Comparison of ENCODE assay signal across 9 mouse cellular contexts in the genomic region with DNA sequence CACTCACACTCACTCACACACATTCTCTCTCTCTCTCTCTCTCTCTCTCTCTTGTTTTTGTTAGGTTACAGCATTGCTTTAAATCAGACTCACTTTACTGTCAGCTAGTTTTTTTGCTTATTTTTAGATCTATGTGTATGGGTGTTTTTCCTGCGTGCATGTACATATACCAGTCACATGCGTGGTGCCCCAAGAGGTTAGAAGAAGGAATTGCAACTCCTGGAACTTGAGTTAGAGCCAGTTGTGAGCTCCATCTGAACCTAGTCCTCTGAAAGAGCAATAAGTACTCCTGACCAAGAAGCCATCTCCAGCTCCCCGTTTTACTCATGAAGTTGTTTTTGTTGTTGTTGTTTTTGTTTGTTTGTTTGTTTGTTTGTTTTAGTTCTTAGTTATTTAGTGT. TPM values are rescaled to one million over a fixed set of nuclear protein-coding genes. Genes with fewer than 3 reads are reported as not detected.
DNase-seq lines count a peak whose midpoint lies in the region; ATAC-seq and TF ChIP-seq lines count a peak whose summit lies in the region.
"Had no signal": no experiment of that assay in that cellular context is flagged by ENCODE, and none has a peak within 500 bp of the region (broad histone marks: within the 10 kb centered on the region; RNA-seq: fewer than 3 reads in every experiment).

No protein-coding gene starts in this region.

- no peak for TF ChIP-seq CTCF in thymus, adult 2 months (IDR thresholded peaks at IDR 0.05; ENCODE audit: borderline replicate concordance, control insufficient read depth, extremely low read depth, insufficient read depth, low read length, poor library complexity)
- peak; percentile 69 for TF ChIP-seq CTCF in stomach, postnatal 0 days (IDR thresholded peaks at IDR 0.05; ENCODE audit: low read depth)

- no peaks in the 10 kb centered on the region; the same call in 1 of the 2 replicates for H3K4me1 ChIP-seq in thymus, adult 2 months (replicated peaks; ENCODE audit: control insufficient read depth, insufficient read depth, low read length)
- H3K4me1 ChIP-seq in stomach, postnatal 0 days (replicated peaks; ENCODE audit: control insufficient read depth, insufficient read depth) = no peaks in the 10 kb centered on the region
- H3K4me1 ChIP-seq: limb, embryonic 13.5 days had no signal

- H3K27ac ChIP-seq in thymus, adult 2 months (ENCODE audit: control insufficient read depth, insufficient read depth, low read length) = no peak overlapping the region
- no peak overlapping the region for H3K27ac ChIP-seq in stomach, postnatal 0 days (replicated peaks)
- H3K27ac ChIP-seq: limb, embryonic 13.5 days had no signal

- H3K36me3 ChIP-seq in thymus, adult 2 months (ENCODE audit: control insufficient read depth, insufficient read depth, low read length) = peaks cover 31% of the 10 kb centered on the region
- peaks cover 12% of the 10 kb centered on the region for H3K36me3 ChIP-seq in stomach, postnatal 0 days (ENCODE audit: control insufficient read depth, insufficient read depth, low read length)

- no peak for TF ChIP-seq EP300 in stomach, postnatal 0 days (optimal IDR thresholded peaks at IDR 0.05)

- H3K4me3 ChIP-seq in thymus, adult 2 months (ENCODE audit: control insufficient read depth, insufficient read depth, low read length) = no peak overlapping the region
- no peak overlapping the region for H3K4me3 ChIP-seq in stomach, postnatal 0 days (ENCODE audit: low read depth, low read length)
- H3K4me3 ChIP-seq: limb, embryonic 13.5 days had no signal

- no peaks in the 10 kb centered on the region for H3K9me3 ChIP-seq in stomach, postnatal 0 days (ENCODE audit: control insufficient read depth, low read length)
- H3K9me3 ChIP-seq: limb, embryonic 13.5 days had no signal

- H3K4me2 ChIP-seq in stomach, postnatal 0 days (replicated peaks; ENCODE audit: low read depth) = no peak overlapping the region
- H3K4me2 ChIP-seq: limb, embryonic 13.5 days had no signal

- ATAC-seq in stomach, postnatal 0 days (ENCODE audit: low FRiP score, low TSS enrichment) = no peak

- no peak for TF ChIP-seq POLR2A in thymus, adult 2 months (IDR thresholded peaks at IDR 0.05; ENCODE audit: control insufficient read depth, extremely low read depth, insufficient read depth, low read length, poor library complexity)

- WGBS in thymus, adult 2 months = 52% methylated on average over 3 of the region's 3 CpGs
- 70% methylated on average over 3 of the region's 3 CpGs for WGBS in stomach, postnatal 0 days

- no peaks in the 10 kb centered on the region for H3K27me3 ChIP-seq in thymus, adult 2 months (ENCODE audit: control insufficient read depth, insufficient read depth, low read length)
- no peaks in the 10 kb centered on the region for H3K27me3 ChIP-seq in stomach, postnatal 0 days (ENCODE audit: control insufficient read depth, insufficient read depth, low read length)
- H3K27me3 ChIP-seq: limb, embryonic 13.5 days had no signal

- H3K9ac ChIP-seq in stomach, postnatal 0 days (ENCODE audit: low read length) = no peak overlapping the region
- H3K9ac ChIP-seq: limb, embryonic 13.5 days had no signal

- peak; percentile 83 for DNase-seq in heart, adult 11 months
- no peak for DNase-seq in heart, adult 8-10 months (ENCODE audit: low spot score)
- peak; percentile 48 for DNase-seq in thymus, adult 2 months
- no peak for DNase-seq in thymus, postnatal 36 days
- DNase-seq in forelimb bud, embryonic 11.5 days (ENCODE audit: low read depth, low spot score) = peak; percentile 23
- no peak for DNase-seq in stomach, postnatal 0 days (ENCODE audit: low spot score)
- no peak for DNase-seq in spleen, postnatal 14 days (ENCODE audit: low spot score in 2 of 2)
- no peak for DNase-seq in gastrocnemius, postnatal 25 days

RNA-seq across cellular contexts. Expression of a gene that starts 24.0 kb away (rescaled TPM):
- not detected for total RNA-seq in heart, adult 8-10 months (2022)
- polyA plus RNA-seq in thymus, adult 2 months (2012; rRNA removed) = 0.52 and 1.00 TPM in 2 replicates
- 0.45 and 0.98 TPM in 2 replicates for polyA plus RNA-seq in stomach, postnatal 0 days (2015; fragmentation: Nextera tagmentation; extraction: Ambion mirVana)
- 1 to 10 TPM in 1 of 2 experiments, not detected in 1; 1.7 TPM for total RNA-seq in gastrocnemius, postnatal 25 days (2021)

RNA-seq across cellular contexts. Expression of a gene that starts 24.8 kb away (rescaled TPM):
- total RNA-seq in heart, adult 8-10 months (2022) = 10 to 100 TPM; 37.4 to 46.3 (median 40.7) TPM
- 67.0 and 89.4 TPM in 2 replicates for polyA plus RNA-seq in thymus, adult 2 months (2012; rRNA removed)
- polyA plus RNA-seq in stomach, postnatal 0 days (2015; fragmentation: Nextera tagmentation; extraction: Ambion mirVana) = 43.3 and 56.6 TPM in 2 replicates
- 10 to 100 TPM; 29.2 to 29.6 TPM for total RNA-seq in gastrocnemius, postnatal 25 days (2021)

RNA-seq across cellular contexts. Expression of a gene that starts 24.9 kb away (rescaled TPM):
- total RNA-seq in heart, adult 8-10 months (2022) = under 1 TPM; 0.13 to 0.22 (median 0.14) TPM
- polyA plus RNA-seq in thymus, adult 2 months (2012; rRNA removed) = 408 and 419 TPM in 2 replicates
- 0.58 and 0.61 TPM in 2 replicates for polyA plus RNA-seq in stomach, postnatal 0 days (2015; fragmentation: Nextera tagmentation; extraction: Ambion mirVana)
- total RNA-seq in gastrocnemius, postnatal 25 days (2021) = under 1 TPM in 1 of 2 experiments, not detected in 1; 0.11 TPM

RNA-seq across cellular contexts. Expression of a gene that starts 39.7 kb away (rescaled TPM):
- 10 to 100 TPM; 10.2 to 11.5 (median 10.5) TPM for total RNA-seq in heart, adult 8-10 months (2022)
- 118 and 122 TPM in 2 replicates for polyA plus RNA-seq in thymus, adult 2 months (2012; rRNA removed)
- 26.7 and 30.7 TPM in 2 replicates for polyA plus RNA-seq in stomach, postnatal 0 days (2015; fragmentation: Nextera tagmentation; extraction: Ambion mirVana)
- 1 to 10 TPM; 6.5 to 6.8 TPM for total RNA-seq in gastrocnemius, postnatal 25 days (2021)

RNA-seq across cellular contexts. Expression of a gene that starts 39.8 kb away (rescaled TPM):
- 1 to 10 TPM; 5.9 to 8.1 (median 7.0) TPM for total RNA-seq in heart, adult 8-10 months (2022)
- polyA plus RNA-seq in thymus, adult 2 months (2012; rRNA removed) = 29.7 and 30.7 TPM in 2 replicates
- polyA plus RNA-seq in stomach, postnatal 0 days (2015; fragmentation: Nextera tagmentation; extraction: Ambion mirVana) = 12.4 and 13.0 TPM in 2 replicates
- total RNA-seq in gastrocnemius, postnatal 25 days (2021) = 1 to 10 TPM; 5.4 to 5.7 TPM

Comparison
In these comparisons a context has a peak if more than half of its experiments do, and no peak if none do; other contexts are left out.
1. DNase-seq: peak in heart, adult 11 months (single experiment), thymus, adult 2 months (single experiment) and forelimb bud, embryonic 11.5 days (single experiment); none in heart, adult 8-10 months (single experiment), thymus, postnatal 36 days (0 of 2), stomach, postnatal 0 days (single experiment), spleen, postnatal 14 days (0 of 2) and gastrocnemius, postnatal 25 days (single experiment).